Mouse (Mus musculus) frontal cortex, adult 2 months (tissue): ENCODE results near the gene Gm28308. TPM values are rescaled to one million over a fixed set of nuclear protein-coding genes. Genes with fewer than 3 reads are reported as not detected.

Experiments used
- DNase-seq, 2 experiments: peaks; one replicate each; pipeline ENCODE4 v3.0.0; 2022; ENCODE audit warnings: low spot score in 1 of 2; ENCODE audit errors: extremely low spot score in 1 of 2
- polyA plus RNA-seq: library from polyadenylated mRNA; depleted of rRNA; stranded (reverse); fragments of >200 nt; gene quantifications from 2 replicates; pipeline ENCODE4 v1.2.3, GENCODE M21; 2012; rRNA removed

Gm28308 gene
- polyA plus RNA-seq, 1 experiment = not detected

DNA sequence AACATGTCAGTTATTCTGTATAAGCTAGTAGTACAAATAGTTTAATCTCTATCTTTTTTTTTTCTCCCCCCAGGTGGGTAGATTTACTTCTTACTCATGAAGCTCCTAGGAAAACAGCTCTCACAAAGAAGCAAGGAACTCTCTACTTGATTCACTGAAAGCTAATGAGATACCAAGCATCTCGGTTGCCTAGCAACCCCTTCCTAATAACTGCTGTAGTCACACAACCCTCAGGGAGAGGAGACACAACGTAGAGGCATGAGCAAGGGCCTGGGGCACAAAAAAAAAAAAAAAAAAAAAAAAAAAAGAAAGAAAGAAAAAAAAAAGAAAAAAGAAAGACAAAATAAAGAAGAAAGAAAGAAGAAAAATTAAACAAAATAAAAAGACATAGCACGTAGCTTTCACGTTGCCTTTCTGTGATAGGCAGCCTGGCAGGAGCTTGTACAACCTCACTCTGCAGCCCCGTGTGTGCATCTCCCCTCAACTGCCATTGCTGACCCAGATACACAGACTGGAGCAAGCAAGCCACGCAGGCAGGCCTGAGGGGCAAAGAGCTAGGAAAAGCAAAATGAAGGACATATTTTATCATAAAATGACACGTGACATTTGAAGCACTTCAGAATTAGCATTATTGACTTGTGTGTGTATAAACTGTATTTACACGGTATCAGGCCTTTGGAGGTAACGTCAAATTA lies 75.2 kb downstream of the Gm28308 start:
- DNase-seq = no peak

DNA sequence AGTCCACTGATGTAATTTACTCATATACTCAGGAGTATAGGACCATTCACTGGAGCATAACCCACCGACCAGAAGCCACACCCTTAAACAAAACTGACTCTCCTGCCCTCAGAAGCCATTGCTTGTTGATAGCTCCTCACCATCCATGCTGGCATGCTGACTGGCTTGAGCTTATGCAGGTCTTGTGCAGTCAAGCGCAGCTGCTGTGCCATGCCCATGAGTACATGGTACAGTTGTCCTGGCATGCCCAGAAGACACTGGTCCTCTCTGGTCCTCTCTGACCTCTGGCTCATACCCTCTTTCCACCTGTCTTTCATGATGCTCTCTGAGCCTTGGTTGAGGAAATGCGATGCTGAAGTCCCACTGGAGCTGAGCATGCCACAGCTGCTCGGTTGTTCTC lies 89.5 kb downstream of the Gm28308 start:
- no peak for DNase-seq

DNA sequence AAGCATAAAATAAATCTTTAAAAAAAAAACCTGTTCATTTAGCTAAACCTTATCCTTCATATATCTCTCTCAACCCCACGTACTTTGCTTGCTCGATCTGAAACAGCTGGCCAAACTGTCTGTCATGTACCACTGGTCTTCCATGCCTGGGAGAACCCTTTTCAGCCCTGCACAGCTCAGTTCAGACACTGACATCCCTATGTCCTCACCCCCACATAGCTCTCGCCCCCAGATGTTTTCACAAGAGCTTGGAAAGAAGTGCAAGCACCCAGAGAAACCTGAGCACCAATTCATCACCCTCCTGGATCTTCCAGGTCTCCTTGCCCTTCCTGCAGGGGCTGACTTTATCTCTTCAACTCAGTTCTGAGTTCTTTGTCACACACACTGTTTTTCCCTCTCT lies 92.0 kb downstream of the Gm28308 start:
- DNase-seq = no peak

DNA sequence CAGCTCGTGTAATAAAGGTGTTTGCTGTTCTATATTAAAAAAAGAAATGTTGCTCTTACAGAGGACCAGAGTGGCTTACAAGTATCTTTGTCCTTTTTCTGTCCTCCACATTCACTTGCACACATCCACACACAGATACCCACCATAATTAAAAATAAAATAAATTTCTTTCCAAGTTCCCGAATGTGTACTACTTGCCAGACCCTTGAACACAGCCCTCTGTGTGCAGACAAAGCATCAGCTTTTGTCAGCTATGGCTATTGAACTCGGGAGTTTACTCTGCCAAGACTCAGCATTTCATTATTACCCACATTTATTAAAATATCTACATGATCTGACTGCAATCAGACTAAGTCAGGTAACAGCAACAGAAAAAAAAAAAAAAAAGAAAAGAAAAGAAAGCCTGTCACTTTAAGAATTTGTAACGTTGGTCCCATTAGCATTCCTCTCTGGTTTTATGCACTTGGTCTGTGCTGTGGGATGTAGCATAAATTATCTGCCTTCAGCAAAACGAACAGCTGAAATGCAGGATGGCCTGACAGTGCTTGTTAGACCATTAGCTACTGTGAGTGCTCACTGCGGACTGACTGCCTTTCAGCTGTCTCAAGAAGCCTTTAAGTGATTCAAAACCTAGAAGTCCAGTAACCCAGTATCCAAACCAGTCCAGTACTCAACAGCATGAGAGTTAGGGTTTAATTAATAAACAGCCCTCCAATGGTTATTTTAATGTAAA lies 94.1 kb downstream of the Gm28308 start:
- DNase-seq = peak in 1 of 2 experiments; percentile 17

DNA sequence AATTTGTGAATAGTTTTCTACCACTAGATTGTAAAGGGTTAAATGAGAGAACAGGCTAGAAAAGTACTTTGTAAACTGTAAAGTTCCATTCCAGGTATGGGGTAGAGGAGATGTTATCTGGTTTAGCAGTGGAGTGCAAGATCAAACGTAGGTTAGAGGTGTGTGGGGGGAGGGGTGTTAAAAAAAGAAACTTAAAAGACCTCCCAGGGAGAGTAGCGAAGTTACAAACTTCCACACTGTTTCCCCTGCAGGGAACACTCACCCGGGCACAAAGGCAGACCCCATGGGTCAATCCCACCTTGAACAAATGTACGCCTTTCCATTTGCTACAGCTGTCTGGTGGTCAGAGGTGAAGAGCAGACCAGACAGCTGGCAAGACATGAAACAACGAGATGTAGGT lies 97.2 kb downstream of the Gm28308 start:
- DNase-seq = no peak

Other genes with a start within 250 kb of the Gm28308 start
- gene Skap2, start 200.8 kb downstream of the Gm28308 start, polyA plus RNA-seq = 8.8 and 12.8 TPM in 2 replicates
- gene Hoxa1, start 55.0 kb downstream of the Gm28308 start, polyA plus RNA-seq = 0.04 TPM in 1 of 2 replicates, not detected in the other
- gene Hoxa2, start 48.5 kb downstream of the Gm28308 start, polyA plus RNA-seq = not detected in 2 replicates
- not detected in 2 replicates for gene 5730596B20Rik, start 35.8 kb downstream of the Gm28308 start, polyA plus RNA-seq
- gene Hoxa4, start 21.6 kb downstream of the Gm28308 start, polyA plus RNA-seq = 0.06 TPM in 1 of 2 replicates, not detected in the other
- 0.11 TPM in 1 of 2 replicates, not detected in the other for gene Hoxa5, start 8.8 kb downstream of the Gm28308 start, polyA plus RNA-seq
- gene Hoxa6, start 4.6 kb downstream of the Gm28308 start, polyA plus RNA-seq = not detected in 2 replicates
- not detected in 2 replicates for gene Hoxa3, start within 50 bp of the Gm28308 start, polyA plus RNA-seq
- 0.17 TPM in 1 of 2 replicates, not detected in the other for gene Hoxa7, start 8.5 kb upstream of the Gm28308 start, polyA plus RNA-seq
- gene Hoxa9, start 17.8 kb upstream of the Gm28308 start, polyA plus RNA-seq = not detected in 2 replicates
- gene Hoxa10, start 27.5 kb upstream of the Gm28308 start, polyA plus RNA-seq = 0.27 TPM in 1 of 2 replicates, not detected in the other
- gene Hoxa11, start 32.5 kb upstream of the Gm28308 start, polyA plus RNA-seq = 0.04 and 0.21 TPM in 2 replicates
- not detected in 2 replicates for gene Hoxa13, start 47.5 kb upstream of the Gm28308 start, polyA plus RNA-seq
- not detected in 2 replicates for gene Evx1, start 100.2 kb upstream of the Gm28308 start, polyA plus RNA-seq